Mouse (Mus musculus) midbrain, embryonic 12.5 days (tissue): ENCODE measurements around the gene Trim11. TPM values are rescaled to one million over a fixed set of nuclear protein-coding genes. Genes with fewer than 3 reads are reported as not detected.
A peak's percentile ranks its signal among the peaks of the same experiment; 100 is the strongest.

Experiments
- ATAC-seq: fragments of 200-750 bp; cut with Nextera tagmentation; 2 replicates; pipeline ENCODE4 v1.8.0; 2017; ENCODE audit warnings: low read depth, moderate TSS enrichment, moderate library complexity; ENCODE audit not compliant: low FRiP score
- H3K27ac ChIP-seq: fragments of 300-500 bp; sonication (generic); replicated peaks from 2 replicates; pipeline ENCODE4 v1.5.1; 2016; ENCODE audit warnings: mild to moderate bottlenecking
- H3K27me3 ChIP-seq: fragments of 300-500 bp; sonication (generic); 2 replicates; pipeline ENCODE4 v1.6.1; 2016; ENCODE audit warnings: mild to moderate bottlenecking
- H3K36me3 ChIP-seq: fragments of 300-500 bp; sonication (generic); 2 replicates; pipeline ENCODE4 v1.6.1; 2016
- H3K4me1 ChIP-seq: fragments of 300-500 bp; sonication (generic); 2 replicates; pipeline ENCODE4 v1.6.1; 2016
- H3K4me2 ChIP-seq: fragments of 300-500 bp; sonication (generic); replicated peaks from 2 replicates; pipeline ENCODE4 v1.6.1; 2016; ENCODE audit warnings: mild to moderate bottlenecking, moderate library complexity
- H3K4me3 ChIP-seq: fragments of 300-500 bp; sonication (generic); 2 replicates; pipeline ENCODE4 v1.5.1; 2016; ENCODE audit warnings: mild to moderate bottlenecking
- H3K9ac ChIP-seq: fragments of 300-500 bp; sonication (generic); replicated peaks from 2 replicates; pipeline ENCODE4 v1.6.1; 2016; ENCODE audit warnings: mild to moderate bottlenecking, moderate library complexity
- H3K9me3 ChIP-seq: fragments of 300-500 bp; sonication (generic); 2 replicates; pipeline ENCODE4 v1.6.1; 2016; ENCODE audit warnings: mild to moderate bottlenecking
- WGBS: fragments of 180-500 bp; shearing (Covaris S2); methylation state at CpG from one replicate; pipeline ENCODE4 v1.1.7; 2016; 5-methylcytosine and 5-hydroxymethylcytosine counted together
- polyA plus RNA-seq: library from polyadenylated mRNA; unstranded; fragments of >200 nt; fragmentation: Nextera tagmentation; extraction: Ambion mirVana; gene quantifications from 2 replicates; pipeline ENCODE4 v1.2.1, GENCODE M21; 2016

The Trim11 gene
- polyA plus RNA-seq, 1 experiment from 2014 or later, result 20.5 TPM

DNA sequence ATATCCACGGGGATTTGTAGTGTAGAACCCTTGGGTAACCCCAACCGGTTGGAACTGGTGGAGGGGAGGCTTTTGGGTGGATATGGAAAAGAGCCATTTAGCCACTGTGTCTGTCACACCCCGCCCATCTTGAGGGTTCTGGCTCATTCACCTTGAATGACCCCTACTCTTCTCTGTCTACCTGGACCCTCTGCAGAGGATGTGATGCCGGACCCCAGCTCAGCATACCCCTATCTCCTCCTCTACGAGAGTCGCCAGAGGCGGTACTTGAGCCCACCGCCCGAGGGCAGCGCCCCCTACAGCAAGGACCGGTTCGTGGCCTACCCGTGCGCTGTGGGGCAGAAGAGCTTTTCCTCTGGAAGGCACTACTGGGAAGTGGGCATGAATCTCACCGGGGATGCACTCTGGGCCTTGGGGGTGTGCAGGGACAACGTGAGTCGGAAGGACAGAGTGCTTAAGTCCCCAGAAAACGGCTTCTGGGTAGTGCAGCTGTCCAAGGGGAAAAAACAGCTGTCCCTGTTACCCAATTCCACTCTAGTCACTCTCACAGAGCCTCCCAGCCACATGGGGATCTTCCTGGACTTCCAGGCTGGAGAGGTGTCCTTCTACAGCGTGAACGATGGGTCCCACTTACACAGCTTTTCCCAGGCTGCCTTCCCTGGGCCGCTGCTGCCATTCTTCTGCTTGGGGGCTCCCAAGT, 6.9 kb upstream of the Trim11 start:
- Histone ChIP-seq H3K9me3 (no peaks in the 10 kb centered on the region), H3K27ac (no peak overlapping the region), H3K4me3 (no peak overlapping the region), H3K36me3 (peaks cover 35% of the 10 kb centered on the region), H3K4me1 (peaks cover 11% of the 10 kb centered on the region; the same call in 1 of the 2 replicates), H3K27me3 (no peaks in the 10 kb centered on the region), H3K9ac (no peak overlapping the region), H3K4me2 (no peak overlapping the region)
- 88% methylated on average over 21 of the region's 21 CpGs for WGBS
- ATAC-seq, result no peak

DNA sequence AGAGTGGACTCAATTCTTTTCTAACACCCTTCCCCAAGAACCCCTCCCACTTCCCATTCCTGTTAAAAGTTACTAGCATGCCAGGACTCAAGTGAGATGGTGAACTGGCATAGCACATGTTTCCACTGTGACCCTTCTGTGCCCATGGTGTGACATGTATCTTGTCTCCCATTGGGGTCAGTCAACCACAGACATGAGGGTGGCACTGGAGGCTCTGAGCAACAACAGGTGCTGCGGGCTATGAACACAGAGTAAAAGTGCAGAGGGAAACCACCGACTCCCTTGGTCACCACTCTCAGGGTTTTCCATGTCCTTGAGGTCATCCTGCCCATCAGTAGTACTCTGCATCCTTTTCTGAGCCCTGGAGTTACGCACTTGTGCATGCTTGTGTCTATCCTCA, 6.1 kb upstream of the Trim11 start:
- Histone ChIP-seq H3K9ac (no peak overlapping the region), H3K36me3 (peaks cover 35% of the 10 kb centered on the region), H3K4me3 (no peak overlapping the region), H3K4me2 (no peak overlapping the region), H3K27me3 (no peaks in the 10 kb centered on the region), H3K27ac (no peak overlapping the region), H3K4me1 (peaks cover 14% of the 10 kb centered on the region), H3K9me3 (no peaks in the 10 kb centered on the region)
- 92% methylated on average over 3 of the region's 3 CpGs for WGBS
- no peak for ATAC-seq

GRCm38 (mm10) chr11:58974414-58974813, 3.5 kb upstream of the Trim11 start:
- H3K27ac ChIP-seq, result no peak overlapping the region
- no peak overlapping the region for H3K4me2 ChIP-seq
- no peak for ATAC-seq
- whole genome bisulfite sequencing, result 89% methylated on average over 3 of the region's 3 CpGs
- H3K9ac ChIP-seq, result no peak overlapping the region
- H3K27me3 ChIP-seq, result no peaks in the 10 kb centered on the region
- H3K9me3 ChIP-seq, result no peaks in the 10 kb centered on the region
- no peak overlapping the region for H3K4me3 ChIP-seq
- peaks cover 28% of the 10 kb centered on the region for H3K4me1 ChIP-seq
- peaks cover 24% of the 10 kb centered on the region for H3K36me3 ChIP-seq

GRCm38 (mm10) chr11:58977150-58977549, 743 bp upstream of the Trim11 start:
- Histone ChIP-seq H3K36me3 (peaks cover 15% of the 10 kb centered on the region), H3K4me3 (peak overlapping the region; percentile 95), H3K9ac (peak overlapping the region; percentile 97), H3K4me2 (peak overlapping the region; percentile 95), H3K4me1 (peaks cover 45% of the 10 kb centered on the region), H3K27ac (peak overlapping the region; percentile 75), H3K27me3 (no peaks in the 10 kb centered on the region), H3K9me3 (no peaks in the 10 kb centered on the region)
- ATAC-seq, result no peak
- WGBS, result under 1% methylated on average over 29 of the region's 29 CpGs

DNA sequence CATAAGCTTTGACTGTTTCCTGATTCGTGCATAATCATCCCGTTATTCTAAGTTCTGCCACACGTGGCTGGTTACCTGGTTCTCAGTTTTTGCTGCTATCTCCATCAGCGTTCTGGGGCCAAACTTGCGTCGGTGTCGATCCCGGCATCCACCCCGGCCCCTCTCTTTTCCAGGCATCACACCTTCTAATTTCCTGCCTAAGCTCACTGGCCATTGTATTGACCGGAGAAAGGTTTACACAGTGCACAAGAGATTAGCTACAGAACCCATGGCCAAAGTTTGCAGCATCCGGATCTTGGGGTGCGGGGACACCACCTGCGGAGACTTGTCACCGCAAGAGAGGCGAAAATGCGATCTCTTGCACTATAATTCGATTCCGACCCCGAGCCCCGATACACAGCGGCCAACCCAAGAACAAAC, 276 bp upstream of the Trim11 start:
- peaks cover 45% of the 10 kb centered on the region for H3K4me1 ChIP-seq
- peak overlapping the region; percentile 75 for H3K27ac ChIP-seq
- H3K27me3 ChIP-seq, result no peaks in the 10 kb centered on the region
- under 1% methylated on average over 21 of the region's 21 CpGs for WGBS
- no peaks in the 10 kb centered on the region for H3K9me3 ChIP-seq
- H3K36me3 ChIP-seq, result peaks cover 16% of the 10 kb centered on the region
- H3K4me3 ChIP-seq, result peak overlapping the region; percentile 95
- H3K9ac ChIP-seq, result peak overlapping the region; percentile 97
- peak overlapping the region; percentile 95 for H3K4me2 ChIP-seq
- ATAC-seq, result 0 out of 2 replicates have a peak, but pooled peaks have one; percentile 11

- ATAC-seq, result no peak; the same call in 1 of the 2 replicates
- Histone ChIP-seq H3K4me1 (peaks cover 45% of the 10 kb centered on the region), H3K27me3 (no peaks in the 10 kb centered on the region), H3K9me3 (no peaks in the 10 kb centered on the region), H3K9ac (peak overlapping the region; percentile 97), H3K27ac (no peak overlapping the region), H3K4me2 (peak overlapping the region; percentile 95), H3K4me3 (peak overlapping the region; percentile 95), H3K36me3 (peaks cover 24% of the 10 kb centered on the region)
- 3% methylated on average over 5 of the region's 5 CpGs for WGBS
Observed at GRCm38 (mm10) chr11:58978706-58979030, 775 bp downstream of the Trim11 start.

- Histone ChIP-seq H3K9me3 (no peaks in the 10 kb centered on the region), H3K4me3 (peak overlapping the region; percentile 95), H3K27me3 (no peaks in the 10 kb centered on the region), H3K27ac (no peak overlapping the region), H3K4me1 (peaks cover 41% of the 10 kb centered on the region), H3K4me2 (peak overlapping the region; percentile 95), H3K36me3 (peaks cover 29% of the 10 kb centered on the region), H3K9ac (peak overlapping the region; percentile 97)
- ATAC-seq, result no peak
- 88% methylated on average over 3 of the region's 3 CpGs for WGBS
Observed at GRCm38 (mm10) chr11:58979183-58979582, 1.3 kb downstream of the Trim11 start.

DNA sequence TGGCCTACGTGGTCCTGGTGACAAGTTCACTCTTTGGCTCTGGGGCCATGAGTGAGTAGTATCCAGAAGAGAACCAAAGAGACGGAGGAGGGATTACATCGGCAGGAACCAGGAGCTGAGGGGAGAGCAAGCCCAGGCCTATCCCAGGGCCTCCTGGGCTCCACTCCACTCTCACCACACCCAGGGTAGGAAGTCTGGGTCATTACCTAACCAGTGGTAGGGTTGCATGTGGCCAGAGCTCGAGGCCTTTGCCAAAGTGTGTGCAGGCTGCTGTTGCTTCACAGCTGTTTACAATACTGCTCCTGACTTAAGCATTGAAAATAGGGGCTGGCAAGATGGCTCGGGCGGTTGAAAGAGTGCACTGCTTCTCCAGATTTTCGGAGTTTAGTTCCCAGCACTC, 1.8 kb downstream of the Trim11 start:
- Histone ChIP-seq H3K9ac (peak overlapping the region; percentile 97), H3K36me3 (peaks cover 33% of the 10 kb centered on the region), H3K9me3 (no peaks in the 10 kb centered on the region), H3K4me3 (peak overlapping the region; percentile 95), H3K27me3 (no peaks in the 10 kb centered on the region), H3K27ac (no peak overlapping the region), H3K4me1 (peaks cover 40% of the 10 kb centered on the region), H3K4me2 (peak overlapping the region; percentile 95)
- ATAC-seq, result no peak
- WGBS, result 79% methylated on average over 7 of the region's 7 CpGs

DNA sequence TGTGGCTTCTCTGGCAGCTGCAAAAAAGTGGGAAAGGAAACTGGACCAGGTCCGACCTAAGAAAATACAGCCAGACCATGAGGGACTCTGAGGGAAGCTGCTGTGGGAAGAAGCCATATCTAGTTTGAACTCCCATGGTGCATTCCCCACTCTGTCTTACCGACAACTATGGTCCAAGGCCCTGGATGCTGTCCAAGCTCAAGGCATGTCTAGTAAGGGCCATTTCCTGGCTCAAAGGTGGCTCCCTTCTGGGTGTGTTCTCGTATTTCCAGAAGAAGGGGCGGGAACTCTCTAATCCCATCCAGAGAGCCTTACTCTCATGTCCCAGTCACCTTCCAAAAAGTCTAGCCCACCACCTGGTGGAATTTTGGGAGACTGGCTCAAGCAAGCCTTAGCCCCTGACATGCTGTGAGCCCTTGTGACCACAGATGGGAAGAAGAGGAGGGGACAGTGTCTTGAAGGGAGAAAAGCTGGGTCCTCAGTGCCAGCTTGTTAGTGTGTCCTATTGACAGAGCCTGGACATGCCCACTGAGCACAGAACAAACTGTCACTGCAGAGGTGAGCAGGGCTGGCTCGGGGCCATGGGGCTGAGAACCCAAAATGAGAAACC, 2.6 kb downstream of the Trim11 start:
- no peaks in the 10 kb centered on the region for H3K9me3 ChIP-seq
- H3K27me3 ChIP-seq, result no peaks in the 10 kb centered on the region
- H3K36me3 ChIP-seq, result peaks cover 42% of the 10 kb centered on the region
- peaks cover 39% of the 10 kb centered on the region for H3K4me1 ChIP-seq
- peak overlapping the region; percentile 97; the same call in 1 of the 2 replicates for H3K9ac ChIP-seq
- no peak for ATAC-seq
- H3K4me3 ChIP-seq, result no peak overlapping the region
- H3K27ac ChIP-seq, result no peak overlapping the region
- whole genome bisulfite sequencing, result 69% methylated on average over 5 of the region's 5 CpGs
- 0 out of 2 replicates have a peak overlapping the region, but pooled peaks have one; percentile 7 for H3K4me2 ChIP-seq

GRCm38 (mm10) chr11:58981541-58982447, 3.9 kb downstream of the Trim11 start:
- WGBS, result 48% methylated on average over 14 of the region's 14 CpGs
- Histone ChIP-seq H3K9ac (no peak overlapping the region; the same call in 1 of the 2 replicates), H3K27ac (no peak overlapping the region), H3K27me3 (no peaks in the 10 kb centered on the region), H3K4me3 (no peak overlapping the region), H3K9me3 (no peaks in the 10 kb centered on the region), H3K4me2 (no peak overlapping the region), H3K36me3 (peaks cover 51% of the 10 kb centered on the region), H3K4me1 (peaks cover 31% of the 10 kb centered on the region)
- no peak for ATAC-seq

GRCm38 (mm10) chr11:58982471-58983097, 4.7 kb downstream of the Trim11 start:
- Histone ChIP-seq H3K27me3 (no peaks in the 10 kb centered on the region), H3K27ac (no peak overlapping the region), H3K36me3 (peaks cover 57% of the 10 kb centered on the region), H3K4me1 (peaks cover 27% of the 10 kb centered on the region), H3K9ac (no peak overlapping the region), H3K4me3 (no peak overlapping the region), H3K4me2 (no peak overlapping the region), H3K9me3 (no peaks in the 10 kb centered on the region)
- no peak for ATAC-seq
- 91% methylated on average over 18 of the region's 18 CpGs for WGBS
